8 mouse cellular contexts compared by ENCODE assay signal in the genomic region with DNA sequence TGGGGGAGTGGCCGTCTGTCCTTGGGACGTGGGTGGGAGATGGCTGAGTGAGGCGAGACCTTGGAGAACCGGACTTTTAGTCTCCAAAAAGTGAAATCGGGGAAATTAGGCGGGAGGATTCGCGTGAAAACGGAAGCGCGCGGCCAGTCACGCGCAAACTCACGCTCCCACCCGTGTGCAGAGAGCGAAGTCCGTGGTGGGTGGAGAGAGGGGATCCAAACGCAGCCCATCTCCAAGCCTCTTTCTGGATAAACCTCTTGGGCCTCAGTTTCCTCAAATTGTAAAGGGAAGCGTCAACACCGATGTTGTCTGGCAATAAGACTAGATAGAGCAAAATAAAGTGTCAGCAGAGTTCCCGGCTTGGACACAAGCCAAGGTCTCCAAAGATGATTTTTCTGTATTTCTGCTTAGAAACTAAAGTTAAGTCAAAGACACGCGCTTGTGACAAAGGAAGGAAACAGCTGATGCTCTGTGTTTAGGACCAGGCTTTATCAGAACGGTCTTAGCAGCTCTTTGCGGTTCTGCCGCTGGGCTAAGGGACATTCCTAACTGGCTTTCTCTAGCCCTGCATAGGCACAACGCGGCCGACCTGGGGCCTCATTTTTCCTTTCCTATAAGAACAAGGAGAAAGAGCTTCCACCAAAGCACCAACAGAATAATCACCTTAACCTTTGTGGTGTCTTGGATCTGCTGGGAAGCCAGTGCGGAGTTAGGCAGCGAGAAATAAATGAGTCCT. TPM values are rescaled to one million over a fixed set of nuclear protein-coding genes. Genes with fewer than 3 reads are reported as not detected.
DNase-seq lines count a peak whose midpoint lies in the region; ATAC-seq and TF ChIP-seq lines count a peak whose summit lies in the region.

No protein-coding gene starts in this region.

- H3K27me3 ChIP-seq in forebrain, embryonic 12.5 days: peaks cover 49% of the 10 kb centered on the region
- peaks cover 19% of the 10 kb centered on the region; the same call in 1 of the 2 replicates for H3K27me3 ChIP-seq in intestine, postnatal 0 days (replicated peaks; ENCODE audit: control insufficient read depth, insufficient read depth, low read length)
- H3K27me3 ChIP-seq in neural tube, embryonic 11.5 days (ENCODE audit: control insufficient read depth, insufficient read depth, low read length): peaks cover 27% of the 10 kb centered on the region

- no peaks in the 10 kb centered on the region for H3K9me3 ChIP-seq in forebrain, embryonic 12.5 days
- H3K9me3 ChIP-seq in intestine, postnatal 0 days (ENCODE audit: control insufficient read depth): no peaks in the 10 kb centered on the region
- no peaks in the 10 kb centered on the region for H3K9me3 ChIP-seq in neural tube, embryonic 11.5 days (ENCODE audit: control insufficient read depth, low read length)

- intact Hi-C loops in left cerebral cortex, postnatal 4 days (cut with DNase I): no loop called here

- peaks cover 27% of the 10 kb centered on the region for H3K4me1 ChIP-seq in forebrain, embryonic 12.5 days
- H3K4me1 ChIP-seq in intestine, postnatal 0 days (replicated peaks; ENCODE audit: control insufficient read depth, insufficient read depth, low read length): 0 out of 2 replicates have a peak, but pooled peaks cover 2% of the 10 kb centered on the region
- H3K4me1 ChIP-seq in neural tube, embryonic 11.5 days (ENCODE audit: control insufficient read depth, insufficient read depth, low read length): peaks cover 6% of the 10 kb centered on the region

- peak overlapping the region; percentile 66 for H3K9ac ChIP-seq in forebrain, embryonic 12.5 days
- peak overlapping the region; percentile 50 for H3K9ac ChIP-seq in intestine, postnatal 0 days (ENCODE audit: low read depth, low read length)
- H3K9ac ChIP-seq in neural tube, embryonic 11.5 days (ENCODE audit: low read length): peak overlapping the region; percentile 40

- peak overlapping the region; percentile 73 for H3K4me3 ChIP-seq in forebrain, embryonic 12.5 days (replicated peaks)
- H3K4me3 ChIP-seq in intestine, postnatal 0 days (ENCODE audit: low read depth, low read length): peak overlapping the region; percentile 71
- H3K4me3 ChIP-seq in neural tube, embryonic 11.5 days (ENCODE audit: low read depth, low read length): peak overlapping the region; percentile 52

- WGBS in forebrain, embryonic 12.5 days: under 1% methylated on average over 32 of the region's 32 CpGs
- 4% methylated on average over 32 of the region's 32 CpGs for WGBS in intestine, postnatal 0 days
- 1% methylated on average over 32 of the region's 32 CpGs for WGBS in neural tube, embryonic 11.5 days

- TF ChIP-seq CTCF in intestine, postnatal 0 days (IDR thresholded peaks at IDR 0.05; ENCODE audit: low read depth): no peak

- H3K36me3 ChIP-seq in forebrain, embryonic 12.5 days (replicated peaks): no peaks in the 10 kb centered on the region
- no peaks in the 10 kb centered on the region for H3K36me3 ChIP-seq in intestine, postnatal 0 days (ENCODE audit: control insufficient read depth, insufficient read depth)
- H3K36me3 ChIP-seq in neural tube, embryonic 11.5 days (ENCODE audit: control insufficient read depth, insufficient read depth, low read length): no peaks in the 10 kb centered on the region

- peak overlapping the region; percentile 90 for H3K4me2 ChIP-seq in forebrain, embryonic 12.5 days
- peak overlapping the region; percentile 99 for H3K4me2 ChIP-seq in intestine, postnatal 0 days (replicated peaks; ENCODE audit: low read depth)
- peak overlapping the region; percentile 89 for H3K4me2 ChIP-seq in neural tube, embryonic 11.5 days (ENCODE audit: low read depth)

- no peak overlapping the region for H3K27ac ChIP-seq in forebrain, embryonic 12.5 days
- no peak overlapping the region for H3K27ac ChIP-seq in intestine, postnatal 0 days (ENCODE audit: low read depth, low read length)
- no peak overlapping the region for H3K27ac ChIP-seq in neural tube, embryonic 11.5 days (ENCODE audit: low read depth, low read length)

- peak; percentile 30 for ATAC-seq in forebrain, embryonic 12.5 days (ENCODE audit: low FRiP score)
- no peak for ATAC-seq in intestine, postnatal 0 days
- ATAC-seq in neural tube, embryonic 11.5 days (ENCODE audit: insufficient read depth, low FRiP score, low TSS enrichment): peak; percentile 28

- peak; percentile 82 for DNase-seq in heart, adult 11 months
- no peak for DNase-seq in heart, adult 8-10 months (ENCODE audit: low spot score)
- peak; percentile 24 for DNase-seq in R1 (ENCODE audit: low read depth, low spot score)
- peak; percentile 51 for DNase-seq in neural tube, embryonic 11.5 days (ENCODE audit: low spot score)
- no peak for DNase-seq in left cerebral cortex, adult 11 months (ENCODE audit: low spot score)
- no peak for DNase-seq in left cerebral cortex, postnatal 4 days

RNA-seq across cellular contexts. Expression of a gene that starts 0.6 kb away (rescaled TPM):
- 10 to 100 TPM; 19.8 to 27.6 (median 25.3) TPM for total RNA-seq in heart, adult 8-10 months (2022)
- polyA plus RNA-seq in forebrain, embryonic 12.5 days (2016; fragmentation: Nextera tagmentation; extraction: Ambion mirVana): 20.4 and 21.5 TPM in 2 replicates
- polyA plus RNA-seq in intestine, postnatal 0 days (2015; fragmentation: Nextera tagmentation; extraction: Ambion mirVana): 6.1 and 8.8 TPM in 2 replicates
- 19.5 and 19.7 TPM in 2 replicates for polyA plus RNA-seq in neural tube, embryonic 11.5 days (2014; fragmentation: Nextera tagmentation; extraction: Ambion mirVana)
- total RNA-seq in left cerebral cortex, postnatal 4 days (2021): 10 to 100 TPM; 43.1 to 43.4 TPM

Comparison
In these comparisons a context has a peak if more than half of its experiments do, and no peak if none do; other contexts are left out.
1. DNase-seq: peak in heart, adult 11 months (single experiment), R1 (single experiment) and neural tube, embryonic 11.5 days (single experiment); none in heart, adult 8-10 months (single experiment), left cerebral cortex, adult 11 months (single experiment) and left cerebral cortex, postnatal 4 days (single experiment).
2. Peak in every context shown above with its lines, with median percentiles within 50 percentile points of each other: H3K4me2 ChIP-seq, H3K4me3 ChIP-seq and H3K9ac ChIP-seq.